15 mouse cellular contexts compared by ENCODE assay signal in genomic region chr2:32033436-32033835, GRCm38 (mm10). TPM values are rescaled to one million over a fixed set of nuclear protein-coding genes. Genes with fewer than 3 reads are reported as not detected.
DNase-seq lines count a peak whose midpoint lies in the region; ATAC-seq lines count a peak whose summit lies in the region.
"Had no signal": no experiment of that assay in that cellular context is flagged by ENCODE, and none has a peak within 500 bp of the region (broad histone marks: within the 10 kb centered on the region; RNA-seq: fewer than 3 reads in every experiment).

No protein-coding gene starts in this region.

- no peak overlapping the region for H3K9ac ChIP-seq in heart, embryonic 12.5 days
- no peak overlapping the region for H3K9ac ChIP-seq in forebrain, embryonic 14.5 days (ENCODE audit: low read length)
- H3K9ac ChIP-seq: forebrain, embryonic 15.5 days; limb, embryonic 15.5 days; stomach, embryonic 15.5 days had no signal

- H3K27ac ChIP-seq in heart, embryonic 12.5 days (ENCODE audit: poor library complexity, severe bottlenecking), result no peak overlapping the region
- H3K27ac ChIP-seq in forebrain, embryonic 14.5 days (ENCODE audit: low read depth, low read length), result no peak overlapping the region
- H3K27ac ChIP-seq: forebrain, embryonic 15.5 days; hindbrain, embryonic 10.5 days; limb, embryonic 15.5 days; macrophage; stomach, embryonic 15.5 days had no signal

- H3K4me1 ChIP-seq in heart, embryonic 12.5 days (replicated peaks), result peaks cover 8% of the 10 kb centered on the region
- H3K4me1 ChIP-seq in forebrain, embryonic 14.5 days (ENCODE audit: control insufficient read depth, insufficient read depth, low read length), result no peaks in the 10 kb centered on the region
- H3K4me1 ChIP-seq: forebrain, embryonic 15.5 days; hindbrain, embryonic 10.5 days; limb, embryonic 15.5 days; stomach, embryonic 15.5 days had no signal

- 91% methylated on average over 6 of the region's 6 CpGs for WGBS in heart, embryonic 12.5 days
- 91% methylated on average over 6 of the region's 6 CpGs for WGBS in forebrain, embryonic 14.5 days

- no peak for ATAC-seq in heart, embryonic 12.5 days (ENCODE audit: insufficient number of reproducible peaks, low FRiP score)
- no peak for ATAC-seq in megakaryocyte, adult 5-6 weeks (ENCODE audit: poor library complexity, severe bottlenecking)
- ATAC-seq in forebrain, embryonic 14.5 days, result no peak
- ATAC-seq: CD4-positive, CD25-positive, alpha-beta regulatory T cell, adult 4 months; forebrain, embryonic 15.5 days had no signal

- peak; percentile 62 to 65 for DNase-seq in heart, adult 18-20 months
- DNase-seq in thymus, postnatal 4 days, result peak; percentile 54
- DNase-seq in thymus, adult 18-20 months, result no peak
- peak; percentile 36 to 71 for DNase-seq in gastrocnemius, postnatal 4 days (ENCODE audit: low spot score in 2 of 2)
- DNase-seq in testis, postnatal 14 days (ENCODE audit: low spot score), result peak; percentile 46
- DNase-seq in forebrain, embryonic 14.5 days (ENCODE audit: low spot score), result no peak
- DNase-seq: kidney, postnatal 36 days had no signal

- H3K36me3 ChIP-seq in heart, embryonic 12.5 days, result peaks cover 76% of the 10 kb centered on the region
- H3K36me3 ChIP-seq in forebrain, embryonic 14.5 days (ENCODE audit: control insufficient read depth, insufficient read depth, low read length), result peaks cover 78% of the 10 kb centered on the region

- H3K4me2 ChIP-seq in heart, embryonic 12.5 days, result no peak overlapping the region
- H3K4me2 ChIP-seq in forebrain, embryonic 14.5 days (ENCODE audit: low read length), result no peak overlapping the region
- H3K4me2 ChIP-seq: forebrain, embryonic 15.5 days; limb, embryonic 15.5 days; stomach, embryonic 15.5 days had no signal

- no peaks in the 10 kb centered on the region for H3K27me3 ChIP-seq in heart, embryonic 12.5 days (replicated peaks)
- no peaks in the 10 kb centered on the region for H3K27me3 ChIP-seq in forebrain, embryonic 14.5 days (replicated peaks; ENCODE audit: control insufficient read depth, insufficient read depth, low read length)
- H3K27me3 ChIP-seq: forebrain, embryonic 15.5 days; limb, embryonic 15.5 days; stomach, embryonic 15.5 days had no signal

- no peak overlapping the region for H3K4me3 ChIP-seq in heart, embryonic 12.5 days
- no peak overlapping the region for H3K4me3 ChIP-seq in forebrain, embryonic 14.5 days (ENCODE audit: low read depth, low read length)
- H3K4me3 ChIP-seq: forebrain, embryonic 15.5 days; hindbrain, embryonic 10.5 days; limb, embryonic 15.5 days; stomach, embryonic 15.5 days had no signal

- H3K9me3 ChIP-seq in heart, embryonic 12.5 days (replicated peaks), result no peaks in the 10 kb centered on the region
- H3K9me3 ChIP-seq in forebrain, embryonic 14.5 days (replicated peaks; ENCODE audit: control insufficient read depth, low read length), result no peaks in the 10 kb centered on the region
- H3K9me3 ChIP-seq: forebrain, embryonic 15.5 days; hindbrain, embryonic 10.5 days; limb, embryonic 15.5 days; stomach, embryonic 15.5 days had no signal

RNA-seq across cellular contexts. Expression of gene Fam78a, which starts 51.2 kb away (rescaled TPM):
- total RNA-seq in heart, adult 18-20 months (2021), result 10 to 100 TPM; 15.0 to 23.0 TPM
- 48.1 and 50.7 TPM in 2 replicates for polyA plus RNA-seq in heart, embryonic 12.5 days (2016; fragmentation: Nextera tagmentation; extraction: Ambion mirVana)
- total RNA-seq in gastrocnemius, postnatal 4 days (2021), result 10 to 100 TPM; 28.7 to 30.0 TPM
- total RNA-seq in megakaryocyte, adult 5-6 weeks (2015), result 14.4 and 14.7 TPM in 2 replicates
- total RNA-seq in megakaryocyte, adult 5-6 weeks (2017), result 11.7 and 13.1 TPM in 2 replicates
- polyA plus RNA-seq in forebrain, embryonic 14.5 days (2014; fragmentation: Nextera tagmentation; extraction: Ambion mirVana), result 0.34 and 0.66 TPM in 2 replicates

RNA-seq across cellular contexts. Expression of gene Nup214, which starts 59.2 kb away (rescaled TPM):
- total RNA-seq in heart, adult 18-20 months (2021), result 10 to 100 TPM; 27.7 to 36.7 TPM
- polyA plus RNA-seq in heart, embryonic 12.5 days (2016; fragmentation: Nextera tagmentation; extraction: Ambion mirVana), result 59.8 and 63.4 TPM in 2 replicates
- 10 to 100 TPM; 38.9 to 43.3 TPM for total RNA-seq in gastrocnemius, postnatal 4 days (2021)
- 51.5 and 69.1 TPM in 2 replicates for total RNA-seq in megakaryocyte, adult 5-6 weeks (2015)
- total RNA-seq in megakaryocyte, adult 5-6 weeks (2017), result 32.0 and 37.7 TPM in 2 replicates
- 47.8 and 49.8 TPM in 2 replicates for polyA plus RNA-seq in forebrain, embryonic 14.5 days (2014; fragmentation: Nextera tagmentation; extraction: Ambion mirVana)

Comparison
In these comparisons a context has a peak if more than half of its experiments do, and no peak if none do; other contexts are left out.
1. DNase-seq: peak in heart, adult 18-20 months (2 of 2), thymus, postnatal 4 days (single experiment), gastrocnemius, postnatal 4 days (2 of 2) and testis, postnatal 14 days (single experiment); none in thymus, adult 18-20 months (0 of 2) and forebrain, embryonic 14.5 days (single experiment).